Mouse (Mus musculus): Measurements from ENCODE around the gene Gm10518.
A peak's percentile ranks its signal among the peaks of the same experiment; 100 is the strongest.

Gm10518 gene

DNA sequence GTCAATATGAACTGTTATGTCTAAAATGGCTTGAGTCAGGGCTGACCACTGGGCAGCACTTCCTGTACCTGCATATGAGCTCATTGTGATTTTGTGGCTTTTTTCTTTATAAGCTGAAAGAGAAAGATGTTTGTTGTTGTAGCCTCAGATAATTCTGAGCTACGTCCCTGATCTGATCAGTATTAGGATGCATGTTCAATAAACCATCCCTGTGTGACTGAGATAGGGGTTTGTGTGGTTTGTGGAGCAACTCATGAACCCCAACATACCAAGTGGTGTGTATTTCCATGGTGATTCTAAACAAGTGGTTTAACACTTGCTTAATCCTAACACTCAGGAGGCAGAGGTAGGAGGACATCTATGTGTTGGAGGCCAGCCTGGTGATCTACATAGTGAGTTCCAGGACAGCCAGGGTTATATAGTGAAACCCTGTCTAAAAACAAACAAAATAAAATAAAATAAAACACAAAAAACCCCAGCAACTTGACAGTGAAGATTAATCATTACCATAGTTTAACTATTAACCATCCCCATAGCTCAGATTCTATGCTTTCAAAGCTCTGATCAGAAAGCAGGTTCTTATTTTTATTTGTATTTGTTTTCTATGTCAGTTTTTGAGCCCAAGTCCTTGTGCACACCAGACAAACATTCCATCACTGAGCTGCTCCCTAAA, 32.7 kb downstream of the Gm10518 start:
- no peak for DNase-seq

DNA sequence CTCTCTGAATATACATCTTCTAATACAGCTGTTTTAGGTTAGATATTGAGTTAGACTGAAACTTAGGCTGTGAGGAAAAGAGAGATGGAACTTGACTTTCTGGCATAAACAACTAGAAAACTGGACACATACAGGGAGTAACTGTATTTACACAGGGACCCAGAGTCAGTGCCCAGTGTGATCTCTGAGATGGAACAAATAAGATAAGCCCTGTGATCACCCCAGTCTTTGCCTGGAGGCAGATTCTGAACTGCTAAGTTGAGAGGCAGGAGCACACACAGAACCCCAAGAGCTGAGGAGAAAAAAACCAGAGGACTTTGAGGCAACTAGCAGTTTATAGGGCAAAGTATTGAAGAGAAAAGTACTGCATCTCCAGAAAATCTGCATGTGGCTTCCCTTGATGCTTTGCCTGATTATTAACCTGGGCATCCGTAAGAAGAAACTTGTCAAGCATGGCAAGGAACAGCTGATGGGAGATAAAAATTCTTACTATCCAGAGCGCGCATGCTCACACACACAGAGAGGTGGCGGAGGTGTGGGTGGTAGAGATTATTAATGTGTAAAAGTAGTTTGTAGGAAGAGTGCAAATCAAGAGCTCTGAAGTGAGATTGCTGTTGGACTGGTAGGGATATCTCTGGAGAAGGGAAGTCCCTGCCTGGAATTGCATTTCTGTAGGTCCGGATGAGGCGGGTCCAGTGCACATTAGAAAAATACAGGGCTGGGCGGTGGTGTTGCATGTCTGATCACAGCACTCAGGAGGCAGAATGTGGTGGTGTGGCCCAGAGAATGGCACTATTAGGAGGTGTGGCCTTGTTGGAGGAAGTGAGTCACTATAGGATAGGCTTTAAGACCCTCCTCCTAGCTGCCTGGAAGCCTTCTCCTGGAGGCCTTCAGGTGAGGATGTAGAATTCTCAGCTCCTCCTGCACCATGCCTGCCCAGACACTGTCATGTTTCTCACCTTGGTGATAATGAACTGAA, 33.5 kb downstream of the Gm10518 start:
- DNase-seq: no peak

DNA sequence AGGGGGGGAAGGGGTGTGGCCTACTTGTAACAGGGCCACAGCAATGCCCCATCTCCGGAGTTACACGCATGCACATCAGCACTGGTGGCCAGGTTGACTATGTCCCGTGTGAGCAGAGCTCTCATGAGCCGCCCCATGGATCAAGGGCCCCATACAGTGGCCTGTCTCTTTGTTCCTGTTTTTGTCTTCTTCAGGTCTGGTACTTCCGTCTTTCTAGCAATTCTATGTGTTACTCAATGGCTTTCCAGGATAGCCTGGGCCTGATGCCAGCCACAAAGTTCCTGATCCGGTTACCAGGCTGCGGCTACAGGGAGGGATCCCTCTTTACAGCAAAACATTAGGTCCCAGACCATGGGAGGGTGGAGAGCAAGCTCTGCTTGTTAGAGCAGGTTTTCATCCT, 39.4 kb downstream of the Gm10518 start:
- no peak for DNase-seq

DNA sequence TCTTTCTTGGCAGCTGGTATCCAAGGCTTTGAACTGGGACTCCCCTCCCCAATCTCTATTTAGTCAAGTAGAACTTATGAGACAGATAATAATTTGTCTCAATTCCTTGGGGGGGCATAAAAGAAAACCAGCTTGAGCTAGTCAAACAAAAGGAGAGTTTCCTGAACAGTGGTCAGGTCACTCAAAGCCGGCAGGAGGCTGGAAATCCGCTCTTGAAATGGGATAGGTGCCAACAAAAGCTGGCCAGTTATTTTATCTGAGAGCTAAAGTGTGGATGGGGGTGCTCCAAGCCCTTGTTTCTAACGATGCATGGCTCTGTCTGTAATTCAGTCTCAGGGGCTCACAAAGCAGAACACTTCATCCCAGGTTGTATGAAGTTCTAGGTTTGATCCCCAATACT, 40.8 kb downstream of the Gm10518 start:
- no peak for DNase-seq

DNA sequence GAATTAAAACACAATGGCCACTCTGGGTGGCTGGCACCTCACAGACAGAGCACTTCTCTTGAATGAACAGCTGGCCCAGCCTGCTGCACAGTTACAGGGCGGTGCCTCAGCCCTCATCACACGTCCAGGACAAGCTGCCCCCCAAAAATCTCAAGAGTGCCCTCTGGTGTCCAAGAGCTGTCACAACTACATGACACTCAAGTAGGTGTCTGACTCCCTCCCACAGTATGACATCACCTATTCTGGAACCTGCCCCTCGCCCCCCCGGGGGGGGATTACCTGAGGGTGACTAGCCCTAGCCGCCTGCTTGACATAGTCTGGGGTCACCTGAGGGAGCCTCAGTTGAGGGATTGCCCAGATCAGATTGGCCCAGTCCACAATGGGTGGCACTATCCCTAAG, 41.7 kb downstream of the Gm10518 start:
- DNase-seq: peak; percentile 48

DNA sequence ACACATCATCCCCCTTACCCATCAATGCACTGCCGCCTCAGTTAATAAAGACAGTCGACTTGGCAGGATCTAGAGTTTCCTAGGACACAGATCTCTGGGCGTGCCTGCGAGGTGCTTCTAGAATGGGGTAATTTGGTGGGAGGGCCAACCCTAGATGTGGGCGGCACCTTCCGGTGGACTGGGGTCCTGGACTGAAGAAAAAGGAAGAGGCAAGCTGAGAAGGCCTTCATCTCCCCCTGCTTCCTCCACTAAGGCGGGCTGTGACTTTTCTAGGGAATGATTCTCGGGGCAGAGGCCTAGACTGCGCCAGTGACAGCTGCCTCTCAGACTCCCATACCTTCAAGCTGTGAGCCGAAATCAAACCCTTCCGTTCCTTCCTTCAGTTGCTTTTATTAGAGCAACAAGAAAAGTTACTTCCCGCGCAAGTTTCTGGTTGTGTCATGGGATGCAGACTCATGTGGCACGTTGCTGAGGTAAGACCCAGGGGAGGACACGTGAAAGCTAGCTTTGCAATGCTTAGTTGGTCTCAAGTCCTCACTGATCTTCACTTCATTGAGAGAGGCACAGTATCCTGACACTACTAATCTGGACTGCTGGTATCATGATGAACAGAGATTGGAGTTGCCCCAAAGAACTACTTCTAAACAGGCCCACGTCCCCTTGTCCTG, 42.8 kb downstream of the Gm10518 start:
- DNase-seq: no peak

DNA sequence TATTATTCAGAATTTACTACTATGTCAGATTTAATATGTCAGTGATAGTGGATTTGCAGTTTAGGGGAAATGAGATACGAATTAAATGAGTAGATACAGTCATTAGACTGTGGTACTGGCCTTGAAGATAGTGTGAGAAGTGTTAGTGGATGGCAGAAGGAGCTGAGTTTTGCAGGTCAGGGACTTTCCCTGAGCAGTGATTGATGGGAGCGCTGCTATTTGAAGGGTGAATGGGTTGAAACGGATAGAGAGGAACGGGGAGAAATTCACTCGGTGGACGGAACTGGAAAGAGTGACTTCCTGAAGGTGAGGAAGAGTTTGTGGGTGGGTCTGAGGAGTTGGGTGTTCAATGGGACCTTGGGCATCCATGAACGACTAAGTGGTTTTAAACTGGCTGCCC, 44.0 kb downstream of the Gm10518 start:
- DNase-seq: no peak

DNA sequence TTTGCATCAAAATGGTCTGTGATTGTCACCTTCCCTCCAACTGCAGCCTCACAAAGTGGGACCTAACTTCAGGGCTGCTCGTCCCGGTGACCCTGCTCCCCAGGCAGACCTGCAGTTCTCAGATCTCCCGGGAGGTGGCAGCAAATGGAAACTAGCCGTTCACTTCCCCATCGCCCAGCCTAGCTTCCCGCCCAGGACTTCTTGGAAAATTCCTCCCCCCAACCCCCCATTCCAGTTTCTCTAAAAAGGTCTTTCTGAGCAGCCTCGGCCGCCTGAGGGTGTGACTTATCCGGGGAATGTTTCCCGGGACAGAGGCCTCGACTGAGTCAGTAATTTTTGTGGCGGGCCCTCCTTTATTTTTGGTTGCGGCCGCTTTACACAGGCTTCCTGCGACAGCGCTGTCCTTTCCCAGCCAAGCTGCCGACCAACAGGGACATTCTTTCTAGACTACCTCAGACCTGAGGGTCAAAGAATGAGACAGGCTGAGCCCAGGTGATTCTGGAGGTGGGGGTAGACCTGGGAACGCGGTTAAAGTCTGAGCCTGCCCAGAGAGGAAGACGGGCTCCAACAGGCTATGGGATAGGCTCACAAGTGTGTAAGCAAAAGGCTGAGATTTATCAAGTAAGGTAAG, 44.7 kb downstream of the Gm10518 start:
- DNase-seq: peak; percentile 84

DNA sequence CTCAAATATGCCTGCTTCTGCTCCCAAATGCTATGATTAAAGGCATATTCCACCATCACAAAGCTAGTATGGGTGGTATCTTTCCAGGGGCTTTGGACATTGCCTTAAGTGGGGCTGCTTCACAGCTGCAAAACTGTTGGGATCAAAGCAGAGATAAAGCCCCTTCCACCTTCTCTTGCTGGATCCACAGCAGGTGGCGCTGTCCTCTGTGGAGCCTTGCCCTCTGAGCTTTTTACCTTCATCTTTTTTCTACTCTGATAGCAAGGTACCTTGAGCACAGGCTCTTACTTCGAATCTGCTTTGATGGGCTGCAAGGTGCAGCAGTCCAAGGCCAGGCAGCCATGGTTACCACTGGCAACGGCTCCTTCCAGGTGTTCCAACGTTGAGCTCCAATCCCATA, 50.2 kb downstream of the Gm10518 start:
- DNase-seq: no peak

Measured in cerebellum, adult 11 months (tissue).